Mouse (Mus musculus): ENCODE measurements around the gene Alpl. TPM values are rescaled to one million over a fixed set of nuclear protein-coding genes. Genes with fewer than 3 reads are reported as not detected.

The Alpl gene
- polyA plus RNA-seq, 1 experiment from 2014 or later: 3.0 TPM

DNA sequence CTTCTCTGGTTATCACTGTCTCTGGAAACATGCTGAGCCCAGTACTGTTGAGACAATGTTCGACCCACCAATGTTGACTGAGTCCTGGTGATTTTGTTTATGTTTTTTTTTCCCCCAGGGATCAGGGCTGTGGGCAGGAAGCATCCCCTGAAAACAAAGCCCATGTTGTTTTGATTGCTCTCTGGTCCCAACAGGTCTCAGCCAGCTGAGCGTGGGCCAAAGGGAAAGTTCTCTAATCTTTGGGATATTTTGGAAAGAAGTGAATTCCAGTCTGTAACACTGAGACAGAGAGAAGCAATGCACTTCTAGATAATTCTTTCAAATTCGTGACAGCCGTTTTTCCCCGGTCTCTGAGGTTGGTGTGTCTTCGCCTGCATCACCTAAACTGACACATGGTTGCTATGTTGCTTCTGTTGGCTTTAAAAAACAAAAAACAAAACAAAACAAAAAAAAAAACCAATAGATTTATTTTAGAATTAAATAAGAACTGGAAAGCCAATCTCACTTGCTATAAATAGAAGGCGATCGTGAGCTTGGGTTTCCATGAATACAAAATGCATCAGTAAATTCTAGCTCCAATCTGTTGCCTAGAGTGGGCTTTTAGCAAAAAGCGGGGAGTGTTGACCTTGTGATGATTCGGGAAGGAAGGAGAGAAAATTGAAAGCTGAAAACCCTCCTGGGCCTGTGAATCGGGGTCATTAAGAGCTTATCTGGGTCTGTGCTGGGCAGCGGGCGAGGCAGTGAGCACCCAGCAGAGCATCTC lies 16.9 kb upstream of the Alpl start:
- Histone ChIP-seq H3K4me3 (ENCODE audit: low read depth, low read length) (no peak overlapping the region), H3K27me3 (replicated peaks; ENCODE audit: insufficient read depth, low read length) (no peaks in the 10 kb centered on the region), H3K4me2 (replicated peaks; ENCODE audit: low read depth, low read length) (no peak overlapping the region), H3K4me1 (ENCODE audit: insufficient read depth, low read depth, low read length) (no peaks in the 10 kb centered on the region), H3K9me3 (ENCODE audit: low read length) (no peaks in the 10 kb centered on the region), H3K36me3 (ENCODE audit: insufficient read depth, low read length) (no peaks in the 10 kb centered on the region), H3K9ac (replicated peaks; ENCODE audit: low read depth) (no peak overlapping the region), H3K27ac (ENCODE audit: low read length) (no peak overlapping the region)
- TF ChIP-seq CTCF (IDR thresholded peaks at IDR 0.05): no peak
- no peak for TF ChIP-seq EP300 (IDR thresholded peaks at IDR 0.05)
- no peak for ATAC-seq
- no peak for DNase-seq (ENCODE audit: low spot score)
- WGBS: 62% methylated on average over 13 of the region's 13 CpGs

DNA sequence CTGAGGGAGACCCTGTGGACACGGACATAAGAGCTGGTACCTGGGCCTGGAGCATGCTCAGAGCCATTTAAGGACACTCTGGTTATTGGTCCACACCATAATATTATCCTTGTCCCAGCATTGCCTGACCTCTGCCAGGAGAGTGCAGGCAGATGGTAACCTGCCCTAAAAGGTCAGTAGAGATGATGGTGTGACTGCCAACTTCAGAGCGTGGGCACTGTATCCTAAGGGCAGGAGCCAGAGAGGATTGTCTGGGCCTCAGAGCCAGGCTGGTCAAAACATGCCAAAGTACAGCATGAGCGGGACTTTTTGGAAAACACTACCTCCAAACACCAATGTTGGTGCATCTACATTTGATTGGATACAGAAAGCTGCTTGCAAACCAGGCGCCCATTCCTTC lies 13.8 kb upstream of the Alpl start:
- no peak for TF ChIP-seq CTCF (IDR thresholded peaks at IDR 0.05)
- TF ChIP-seq EP300 (IDR thresholded peaks at IDR 0.05): no peak

DNA sequence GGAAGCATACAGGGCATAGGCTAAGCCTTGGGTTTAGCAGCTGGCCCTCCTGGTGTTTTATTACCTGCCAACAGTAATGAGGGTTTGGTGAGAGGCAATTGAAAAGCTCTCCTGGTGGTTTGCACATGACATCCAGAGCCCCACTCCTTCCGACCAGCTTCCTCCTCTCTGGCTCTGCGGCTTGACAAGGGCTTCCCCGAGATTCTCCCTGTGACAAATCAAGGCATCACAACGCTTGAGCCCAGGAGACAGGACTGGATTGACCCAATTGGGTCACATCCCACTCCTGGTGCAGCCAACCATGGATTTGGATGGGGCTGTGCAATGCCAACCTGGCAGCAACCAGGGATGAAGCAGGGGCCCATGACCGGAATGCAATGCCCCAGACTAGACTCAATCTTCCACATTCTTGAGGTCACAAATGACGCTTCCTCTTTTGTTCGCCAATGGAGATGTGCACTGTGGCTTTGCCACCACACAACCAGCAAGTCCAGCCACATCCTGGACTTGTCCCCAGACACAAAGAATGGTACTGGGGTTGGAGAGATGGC lies 11.2 kb upstream of the Alpl start:
- ATAC-seq: no peak
- Histone ChIP-seq H3K27me3 (replicated peaks; ENCODE audit: insufficient read depth, low read length) (no peaks in the 10 kb centered on the region), H3K36me3 (ENCODE audit: insufficient read depth, low read length) (no peaks in the 10 kb centered on the region), H3K4me2 (replicated peaks; ENCODE audit: low read depth, low read length) (no peak overlapping the region), H3K27ac (ENCODE audit: low read length) (no peak overlapping the region), H3K9ac (replicated peaks; ENCODE audit: low read depth) (no peak overlapping the region), H3K4me1 (ENCODE audit: insufficient read depth, low read depth, low read length) (no peaks in the 10 kb centered on the region), H3K4me3 (ENCODE audit: low read depth, low read length) (no peak overlapping the region), H3K9me3 (ENCODE audit: low read length) (no peaks in the 10 kb centered on the region)
- no peak for DNase-seq (ENCODE audit: low spot score)
- TF ChIP-seq CTCF (IDR thresholded peaks at IDR 0.05) (no peak), EP300 (IDR thresholded peaks at IDR 0.05) (no peak)
- WGBS: 63% methylated on average over 7 of the region's 7 CpGs

More for the DNA sequence above, 13.8 kb upstream of the Alpl start:
- Histone ChIP-seq H3K27me3 (replicated peaks; ENCODE audit: insufficient read depth, low read length) (no peaks in the 10 kb centered on the region), H3K4me1 (ENCODE audit: insufficient read depth, low read depth, low read length) (no peaks in the 10 kb centered on the region), H3K27ac (ENCODE audit: low read length) (no peak overlapping the region), H3K4me2 (replicated peaks; ENCODE audit: low read depth, low read length) (no peak overlapping the region), H3K9me3 (ENCODE audit: low read length) (no peaks in the 10 kb centered on the region), H3K4me3 (ENCODE audit: low read depth, low read length) (no peak overlapping the region), H3K36me3 (ENCODE audit: insufficient read depth, low read length) (no peaks in the 10 kb centered on the region), H3K9ac (replicated peaks; ENCODE audit: low read depth) (no peak overlapping the region)
- WGBS: 70% methylated on average over 4 of the region's 4 CpGs
- DNase-seq (ENCODE audit: low spot score): no peak
- no peak for ATAC-seq

DNA sequence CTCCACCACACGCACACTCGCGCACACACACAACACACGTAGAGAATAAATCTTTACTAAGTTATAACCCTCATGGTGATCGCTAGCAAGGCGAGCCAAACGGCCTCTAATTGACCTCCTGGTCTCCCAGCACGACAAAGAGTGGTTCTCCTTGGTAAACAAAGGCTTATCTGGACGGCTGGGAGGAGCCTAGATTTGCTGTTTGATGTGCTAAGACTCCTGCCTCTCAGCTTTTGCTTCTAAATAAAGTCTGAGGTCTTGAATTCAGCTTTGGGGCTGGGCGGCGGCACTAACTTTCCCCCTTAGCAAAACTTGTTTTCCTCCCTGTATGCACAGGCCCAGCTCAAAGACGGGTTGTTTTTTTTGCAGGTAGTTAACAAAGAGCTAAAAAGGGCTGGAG lies 5.0 kb upstream of the Alpl start:
- H3K9me3 ChIP-seq (ENCODE audit: low read length): no peaks in the 10 kb centered on the region
- peak; percentile 40 for DNase-seq (ENCODE audit: low spot score)
- H3K9ac ChIP-seq (replicated peaks; ENCODE audit: low read depth): no peak overlapping the region
- no peak overlapping the region for H3K4me3 ChIP-seq (ENCODE audit: low read depth, low read length)
- no peak overlapping the region for H3K4me2 ChIP-seq (replicated peaks; ENCODE audit: low read depth, low read length)
- H3K27ac ChIP-seq (ENCODE audit: low read length): no peak overlapping the region
- TF ChIP-seq EP300 (IDR thresholded peaks at IDR 0.05): no peak
- no peak for TF ChIP-seq CTCF (IDR thresholded peaks at IDR 0.05)
- peak; percentile 43 for ATAC-seq
- H3K27me3 ChIP-seq (replicated peaks; ENCODE audit: insufficient read depth, low read length): no peaks in the 10 kb centered on the region
- no peaks in the 10 kb centered on the region for H3K4me1 ChIP-seq (ENCODE audit: insufficient read depth, low read depth, low read length)
- WGBS: 26% methylated on average over 12 of the region's 12 CpGs
- no peaks in the 10 kb centered on the region for H3K36me3 ChIP-seq (ENCODE audit: insufficient read depth, low read length)

DNA sequence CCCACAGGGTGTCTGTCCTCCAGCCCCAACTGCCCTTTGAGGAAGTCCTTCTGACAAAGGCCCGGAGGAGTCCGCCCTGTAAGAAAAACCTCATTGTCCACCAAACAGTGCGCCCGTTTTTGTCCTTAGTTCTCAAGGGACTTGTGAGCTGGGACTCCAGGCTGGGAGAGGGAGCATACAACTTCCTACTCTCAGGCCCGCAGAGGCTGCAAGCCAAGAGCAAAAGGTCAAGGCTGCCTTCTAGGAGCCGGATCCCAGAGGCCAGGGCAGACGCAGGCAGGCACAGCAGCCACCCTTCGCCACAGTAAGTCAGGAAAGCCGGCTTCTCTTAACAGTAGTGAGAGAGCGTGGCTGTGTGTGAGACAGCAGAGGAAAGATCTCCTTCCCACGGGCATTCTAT lies 4.1 kb upstream of the Alpl start:
- Histone ChIP-seq H3K27ac (ENCODE audit: low read length) (no peak overlapping the region), H3K9me3 (ENCODE audit: low read length) (no peaks in the 10 kb centered on the region), H3K27me3 (replicated peaks; ENCODE audit: insufficient read depth, low read length) (0 out of 2 replicates have a peak, but pooled peaks cover 6% of the 10 kb centered on the region), H3K36me3 (ENCODE audit: insufficient read depth, low read length) (no peaks in the 10 kb centered on the region), H3K4me2 (replicated peaks; ENCODE audit: low read depth, low read length) (no peak overlapping the region), H3K4me3 (ENCODE audit: low read depth, low read length) (no peak overlapping the region), H3K9ac (replicated peaks; ENCODE audit: low read depth) (no peak overlapping the region), H3K4me1 (ENCODE audit: insufficient read depth, low read depth, low read length) (peaks cover 4% of the 10 kb centered on the region; the same call in 1 of the 2 replicates)
- WGBS: 32% methylated on average over 11 of the region's 11 CpGs
- DNase-seq (ENCODE audit: low spot score): no peak
- ATAC-seq: no peak
- no peak for TF ChIP-seq EP300 (IDR thresholded peaks at IDR 0.05)
- TF ChIP-seq CTCF (IDR thresholded peaks at IDR 0.05): no peak

DNA sequence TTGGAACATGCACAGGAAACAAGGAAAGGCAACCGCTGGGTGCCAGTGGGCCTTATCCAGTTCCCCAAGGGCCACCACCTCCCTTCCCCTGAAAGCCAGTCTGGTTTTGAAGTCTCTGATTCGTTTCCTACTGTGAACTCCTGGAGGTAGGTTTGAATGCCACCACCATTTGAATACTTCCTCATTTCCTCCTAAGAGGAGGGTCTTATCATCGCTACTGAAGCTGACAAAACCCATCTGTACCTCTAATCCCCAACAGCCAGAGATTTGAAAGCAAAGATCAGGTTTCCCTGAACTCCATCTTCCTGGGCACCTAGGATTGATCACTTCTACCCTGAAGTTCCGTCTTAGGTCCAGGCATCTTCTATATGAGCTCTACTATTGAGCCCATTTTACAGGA lies 854 bp upstream of the Alpl start:
- Histone ChIP-seq H3K27ac (ENCODE audit: low read length) (no peak overlapping the region), H3K9ac (replicated peaks; ENCODE audit: low read depth) (no peak overlapping the region), H3K4me2 (replicated peaks; ENCODE audit: low read depth, low read length) (no peak overlapping the region), H3K9me3 (ENCODE audit: low read length) (no peaks in the 10 kb centered on the region), H3K4me3 (ENCODE audit: low read depth, low read length) (no peak overlapping the region), H3K4me1 (ENCODE audit: insufficient read depth, low read depth, low read length) (peaks cover 4% of the 10 kb centered on the region; the same call in 1 of the 2 replicates), H3K36me3 (ENCODE audit: insufficient read depth, low read length) (no peaks in the 10 kb centered on the region), H3K27me3 (replicated peaks; ENCODE audit: insufficient read depth, low read length) (peaks cover 15% of the 10 kb centered on the region; the same call in 1 of the 2 replicates)
- ATAC-seq: no peak
- 70% methylated on average over 4 of the region's 4 CpGs for WGBS
- DNase-seq (ENCODE audit: low spot score): no peak
- no peak for TF ChIP-seq CTCF (IDR thresholded peaks at IDR 0.05)
